Mouse (Mus musculus): Measurements from ENCODE around the gene Bag2. TPM values are rescaled to one million over a fixed set of nuclear protein-coding genes. Genes with fewer than 3 reads are reported as not detected.

Bag2 gene
- polyA plus RNA-seq (2014; fragmentation: Nextera tagmentation; extraction: Ambion mirVana) = 85.3 and 91.7 TPM in 2 replicates

DNA sequence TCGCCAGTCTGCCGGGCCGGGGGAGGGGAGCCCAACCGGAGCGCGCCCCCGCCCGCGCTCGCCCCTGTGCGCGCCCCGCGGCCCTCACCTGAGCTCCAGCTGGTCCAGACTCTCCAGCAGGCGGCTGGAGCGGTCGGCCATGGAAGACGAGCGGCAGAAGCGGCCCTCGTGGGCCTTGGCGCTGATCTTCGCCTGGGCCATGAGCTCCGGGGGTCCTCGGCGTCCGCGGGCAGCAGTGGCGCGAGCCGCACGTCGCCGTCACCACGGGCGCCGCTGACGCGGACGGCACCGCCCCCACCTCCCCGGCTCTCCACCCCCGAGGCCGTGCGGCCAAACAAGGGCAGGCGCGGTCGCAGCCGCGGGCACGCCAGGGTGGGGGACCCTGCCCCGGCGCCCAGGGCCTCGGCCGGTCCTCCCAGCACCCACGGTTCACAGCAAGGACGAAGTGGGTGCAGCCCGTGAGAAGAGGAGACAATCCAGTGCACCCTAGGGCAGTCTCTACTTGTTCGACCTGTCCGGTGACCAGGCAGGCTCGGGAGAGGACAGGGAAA lies at the start of gene Bag2:
Bag2 (minus strand) TSS at position 305 of the 551 bp plus-strand sequence.
- Histone ChIP-seq H3K27me3 (ENCODE audit: control insufficient read depth, insufficient read depth, low read length) (no peaks in the 10 kb centered on the region), H3K9ac (ENCODE audit: low read length) (peak within 1 kb of the TSS; percentile 89), H3K4me3 (ENCODE audit: control insufficient read depth in 1 of 2, insufficient read depth in 1 of 2, low read depth in 1 of 2, low read length in 2 of 2) (peak within 1 kb of the TSS; percentile 71 to 79), H3K4me1 (ENCODE audit: control insufficient read depth in 2 of 2, insufficient read depth in 2 of 2, low read length in 2 of 2) (peaks cover 7 to 35% of the 10 kb centered on the region in 2 experiments; a peak in 3 of 4 replicates), H3K27ac (replicated peaks in 1 of 2; ENCODE audit: control insufficient read depth in 1 of 2, insufficient read depth in 1 of 2, low read depth in 2 of 2, low read length in 2 of 2) (peak within 1 kb of the TSS; percentile 72 to 73), H3K9me3 (ENCODE audit: control insufficient read depth, low read length) (no peaks in the 10 kb centered on the region), H3K36me3 (ENCODE audit: control insufficient read depth, insufficient read depth, low read length) (peaks cover 24% of the 10 kb centered on the region), H3K4me2 (ENCODE audit: low read length) (peak within 1 kb of the TSS; percentile 70)
- ATAC-seq (ENCODE audit: insufficient number of reproducible peaks, insufficient read depth, low FRiP score, low read depth) = peak; percentile 87
- under 1% methylated on average over 47 of the region's 61 CpGs for WGBS

DNA sequence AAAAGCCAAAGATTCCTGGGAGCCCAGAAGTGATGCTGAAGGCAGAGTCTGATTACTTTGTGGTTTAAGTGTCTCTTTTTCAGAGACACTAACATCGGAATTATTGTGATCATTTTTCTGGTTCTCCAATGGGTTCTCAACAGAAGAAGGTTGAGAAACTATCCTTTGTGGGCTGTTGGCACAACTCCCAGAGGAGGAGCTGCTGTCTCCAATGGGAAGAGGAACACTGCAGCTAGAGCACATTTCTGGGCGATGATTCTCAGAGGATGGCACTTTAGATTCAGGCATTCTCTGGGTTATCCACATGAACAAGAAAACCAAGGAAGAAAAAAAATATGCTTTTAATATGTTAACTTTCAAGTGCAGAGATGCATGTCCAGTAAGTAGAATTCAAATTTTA lies 45.7 kb upstream of the Bag2 start:
- ATAC-seq (ENCODE audit: insufficient number of reproducible peaks, insufficient read depth, low FRiP score, low read depth) = no peak
- H3K4me3 ChIP-seq (ENCODE audit: control insufficient read depth in 1 of 2, insufficient read depth in 1 of 2, low read depth in 1 of 2, low read length in 2 of 2) = no peak overlapping the region
- H3K36me3 ChIP-seq (ENCODE audit: control insufficient read depth, insufficient read depth, low read length) = peaks cover 83% of the 10 kb centered on the region
- H3K4me2 ChIP-seq (ENCODE audit: low read length) = no peak overlapping the region
- H3K4me1 ChIP-seq (ENCODE audit: control insufficient read depth in 2 of 2, insufficient read depth in 2 of 2, low read length in 2 of 2) = no peaks in the 10 kb centered on the region
- 92% methylated on average over 2 of the region's 2 CpGs for WGBS
- H3K9me3 ChIP-seq (ENCODE audit: control insufficient read depth, low read length) = 0 out of 2 replicates have a peak, but pooled peaks cover 2% of the 10 kb centered on the region
- H3K27me3 ChIP-seq (ENCODE audit: control insufficient read depth, insufficient read depth, low read length) = no peaks in the 10 kb centered on the region
- no peak overlapping the region for H3K27ac ChIP-seq (replicated peaks in 1 of 2; ENCODE audit: control insufficient read depth in 1 of 2, insufficient read depth in 1 of 2, low read depth in 2 of 2, low read length in 2 of 2)
- no peak overlapping the region for H3K9ac ChIP-seq (ENCODE audit: low read length)

DNA sequence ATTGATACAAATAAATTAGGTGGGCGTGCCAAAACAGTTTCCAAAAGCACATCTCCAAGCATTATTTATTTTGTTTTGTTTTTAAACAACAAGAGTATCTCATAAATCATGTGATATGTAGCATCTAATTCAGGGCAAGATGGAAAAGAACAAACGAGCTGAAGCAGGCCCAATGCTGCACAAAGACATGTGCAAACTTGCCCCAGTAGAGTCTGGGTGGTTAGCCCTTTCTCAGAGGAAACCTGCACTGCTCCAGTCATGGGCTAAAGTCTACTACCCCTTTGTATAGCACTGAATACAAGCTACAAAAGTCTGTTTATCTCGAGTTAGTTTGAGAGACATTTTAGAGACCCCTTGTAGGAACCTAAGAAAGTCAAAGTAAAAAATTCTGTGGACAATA lies 42.0 kb upstream of the Bag2 start:
- Histone ChIP-seq H3K4me2 (ENCODE audit: low read length) (no peak overlapping the region), H3K27ac (replicated peaks in 1 of 2; ENCODE audit: control insufficient read depth in 1 of 2, insufficient read depth in 1 of 2, low read depth in 2 of 2, low read length in 2 of 2) (no peak overlapping the region), H3K36me3 (ENCODE audit: control insufficient read depth, insufficient read depth, low read length) (peaks cover 69% of the 10 kb centered on the region), H3K9ac (ENCODE audit: low read length) (no peak overlapping the region), H3K4me3 (ENCODE audit: control insufficient read depth in 1 of 2, insufficient read depth in 1 of 2, low read depth in 1 of 2, low read length in 2 of 2) (no peak overlapping the region), H3K9me3 (ENCODE audit: control insufficient read depth, low read length) (no peaks in the 10 kb centered on the region), H3K4me1 (ENCODE audit: control insufficient read depth in 2 of 2, insufficient read depth in 2 of 2, low read length in 2 of 2) (no peaks in the 10 kb centered on the region), H3K27me3 (ENCODE audit: control insufficient read depth, insufficient read depth, low read length) (no peaks in the 10 kb centered on the region)
- WGBS = 76% methylated on average over 3 of the region's 3 CpGs
- ATAC-seq (ENCODE audit: insufficient number of reproducible peaks, insufficient read depth, low FRiP score, low read depth) = no peak

DNA sequence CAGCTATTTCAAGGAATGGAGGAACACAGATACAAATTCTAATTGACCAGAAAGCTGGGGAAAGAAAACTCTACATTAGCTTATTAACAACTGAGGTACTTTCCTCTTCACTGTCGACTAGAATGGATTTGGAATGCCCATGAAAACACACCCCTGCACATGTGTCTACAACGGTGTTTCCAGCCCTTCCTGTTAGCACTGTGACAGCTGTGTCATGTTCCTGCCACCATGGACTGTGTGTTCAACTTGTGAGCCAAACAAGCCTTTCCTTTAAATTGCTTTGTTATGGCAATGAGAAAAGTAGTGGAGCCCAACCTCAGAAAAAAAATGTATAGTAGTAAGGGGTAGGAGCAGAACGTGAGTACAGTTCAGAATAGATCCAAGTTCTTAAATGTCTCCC lies 30.9 kb upstream of the Bag2 start:
- WGBS = 46% methylated on average over 3 of the region's 3 CpGs
- no peak overlapping the region for H3K4me2 ChIP-seq (ENCODE audit: low read length)
- H3K4me1 ChIP-seq (ENCODE audit: control insufficient read depth in 2 of 2, insufficient read depth in 2 of 2, low read length in 2 of 2) = peaks cover 0 to 8% of the 10 kb centered on the region in 2 experiments; a peak in 1 of 4 replicates
- no peaks in the 10 kb centered on the region for H3K27me3 ChIP-seq (ENCODE audit: control insufficient read depth, insufficient read depth, low read length)
- H3K9ac ChIP-seq (ENCODE audit: low read length) = no peak overlapping the region
- ATAC-seq (ENCODE audit: insufficient number of reproducible peaks, insufficient read depth, low FRiP score, low read depth) = no peak
- no peak overlapping the region for H3K4me3 ChIP-seq (ENCODE audit: control insufficient read depth in 1 of 2, insufficient read depth in 1 of 2, low read depth in 1 of 2, low read length in 2 of 2)
- H3K27ac ChIP-seq (replicated peaks in 1 of 2; ENCODE audit: control insufficient read depth in 1 of 2, insufficient read depth in 1 of 2, low read depth in 2 of 2, low read length in 2 of 2) = no peak overlapping the region
- H3K9me3 ChIP-seq (ENCODE audit: control insufficient read depth, low read length) = no peaks in the 10 kb centered on the region
- H3K36me3 ChIP-seq (ENCODE audit: control insufficient read depth, insufficient read depth, low read length) = peaks cover 16% of the 10 kb centered on the region

DNA sequence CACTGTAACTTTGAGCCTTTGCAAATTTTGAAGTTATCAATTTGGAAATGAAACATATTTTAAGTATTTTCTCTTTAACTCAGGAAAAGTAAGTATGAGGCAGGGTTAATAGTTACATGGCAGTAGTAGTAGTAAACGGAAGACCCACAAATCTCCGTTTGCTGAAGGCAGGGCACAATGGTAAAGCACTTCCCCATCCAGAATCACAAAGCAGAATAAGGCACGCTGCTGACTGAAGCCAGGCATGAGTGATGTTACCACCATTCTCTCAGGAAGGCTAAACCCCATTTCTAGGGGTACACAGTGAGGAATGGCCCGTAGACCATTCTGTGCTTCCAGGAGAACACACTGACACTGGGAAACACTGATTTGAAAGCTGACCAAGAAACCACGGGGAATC lies 30.5 kb upstream of the Bag2 start:
- Histone ChIP-seq H3K27ac (replicated peaks in 1 of 2; ENCODE audit: control insufficient read depth in 1 of 2, insufficient read depth in 1 of 2, low read depth in 2 of 2, low read length in 2 of 2) (no peak overlapping the region), H3K36me3 (ENCODE audit: control insufficient read depth, insufficient read depth, low read length) (peaks cover 21% of the 10 kb centered on the region), H3K9me3 (ENCODE audit: control insufficient read depth, low read length) (no peaks in the 10 kb centered on the region), H3K4me3 (ENCODE audit: control insufficient read depth in 1 of 2, insufficient read depth in 1 of 2, low read depth in 1 of 2, low read length in 2 of 2) (no peak overlapping the region), H3K27me3 (ENCODE audit: control insufficient read depth, insufficient read depth, low read length) (no peaks in the 10 kb centered on the region), H3K4me1 (ENCODE audit: control insufficient read depth in 2 of 2, insufficient read depth in 2 of 2, low read length in 2 of 2) (0 out of 4 replicates have a peak, but pooled peaks cover 0 to 5% of the 10 kb centered on the region in 2 experiments), H3K9ac (ENCODE audit: low read length) (no peak overlapping the region), H3K4me2 (ENCODE audit: low read length) (no peak overlapping the region)
- 80% methylated on average over 5 of the region's 5 CpGs for WGBS
- no peak for ATAC-seq (ENCODE audit: insufficient number of reproducible peaks, insufficient read depth, low FRiP score, low read depth)

DNA sequence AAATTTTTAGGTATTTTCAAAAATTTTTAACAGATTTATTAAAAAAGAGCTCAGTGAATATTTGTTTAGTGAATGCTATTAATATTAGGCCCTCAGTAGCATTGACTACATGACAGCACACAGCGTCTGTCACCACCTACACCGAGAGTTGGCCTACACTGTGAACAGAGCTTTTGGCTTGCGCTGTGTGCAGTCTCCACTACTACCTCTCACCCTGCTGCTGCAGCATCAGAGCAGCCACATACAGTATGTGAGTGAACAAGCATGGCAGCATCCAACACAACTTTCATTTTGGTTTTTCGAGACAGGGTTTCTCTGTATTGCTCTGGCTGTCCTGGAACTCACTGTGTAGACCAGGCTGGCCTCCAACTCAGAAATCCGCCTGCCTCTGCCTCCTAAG lies 27.0 kb upstream of the Bag2 start:
- Histone ChIP-seq H3K9me3 (ENCODE audit: control insufficient read depth, low read length) (no peaks in the 10 kb centered on the region), H3K27me3 (ENCODE audit: control insufficient read depth, insufficient read depth, low read length) (no peaks in the 10 kb centered on the region), H3K27ac (replicated peaks in 1 of 2; ENCODE audit: control insufficient read depth in 1 of 2, insufficient read depth in 1 of 2, low read depth in 2 of 2, low read length in 2 of 2) (no peak overlapping the region), H3K4me2 (ENCODE audit: low read length) (no peak overlapping the region), H3K9ac (ENCODE audit: low read length) (no peak overlapping the region), H3K36me3 (ENCODE audit: control insufficient read depth, insufficient read depth, low read length) (peaks cover 21% of the 10 kb centered on the region), H3K4me3 (ENCODE audit: control insufficient read depth in 1 of 2, insufficient read depth in 1 of 2, low read depth in 1 of 2, low read length in 2 of 2) (no peak overlapping the region), H3K4me1 (ENCODE audit: control insufficient read depth in 2 of 2, insufficient read depth in 2 of 2, low read length in 2 of 2) (no peaks in the 10 kb centered on the region)
- WGBS = 88% methylated on average over 5 of the region's 5 CpGs
- no peak for ATAC-seq (ENCODE audit: insufficient number of reproducible peaks, insufficient read depth, low FRiP score, low read depth)

DNA sequence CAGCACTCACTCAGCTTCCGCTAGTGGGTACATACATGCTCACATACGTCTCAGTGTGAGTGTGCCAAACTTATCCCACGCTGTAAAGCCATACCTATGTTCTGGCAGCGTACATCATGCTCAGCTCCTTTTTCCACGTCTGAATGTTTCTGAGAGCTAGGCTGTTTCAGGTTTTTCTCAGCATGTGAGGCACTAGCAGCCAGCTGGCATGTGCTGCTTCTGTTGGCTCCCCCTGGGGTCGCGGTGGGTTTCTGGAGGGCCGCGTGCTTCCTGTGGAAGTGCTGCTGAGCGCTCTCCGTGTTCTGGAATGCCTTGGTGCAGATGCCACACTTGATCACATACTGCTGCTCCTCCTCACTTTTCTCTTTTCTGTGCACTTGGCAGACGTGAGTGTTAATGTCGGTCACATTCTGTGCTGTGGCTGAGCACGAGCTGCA lies 18.6 kb upstream of the Bag2 start:
- Histone ChIP-seq H3K27ac (replicated peaks in 1 of 2; ENCODE audit: control insufficient read depth in 1 of 2, insufficient read depth in 1 of 2, low read depth in 2 of 2, low read length in 2 of 2) (no peak overlapping the region), H3K9ac (ENCODE audit: low read length) (no peak overlapping the region), H3K4me1 (ENCODE audit: control insufficient read depth in 2 of 2, insufficient read depth in 2 of 2, low read length in 2 of 2) (no peaks in the 10 kb centered on the region), H3K27me3 (ENCODE audit: control insufficient read depth, insufficient read depth, low read length) (no peaks in the 10 kb centered on the region), H3K4me3 (ENCODE audit: control insufficient read depth in 1 of 2, insufficient read depth in 1 of 2, low read depth in 1 of 2, low read length in 2 of 2) (no peak overlapping the region), H3K36me3 (ENCODE audit: control insufficient read depth, insufficient read depth, low read length) (peaks cover 61% of the 10 kb centered on the region), H3K4me2 (ENCODE audit: low read length) (no peak overlapping the region), H3K9me3 (ENCODE audit: control insufficient read depth, low read length) (no peaks in the 10 kb centered on the region)
- no peak for ATAC-seq (ENCODE audit: insufficient number of reproducible peaks, insufficient read depth, low FRiP score, low read depth)
- 81% methylated on average over 14 of the region's 14 CpGs for WGBS

DNA sequence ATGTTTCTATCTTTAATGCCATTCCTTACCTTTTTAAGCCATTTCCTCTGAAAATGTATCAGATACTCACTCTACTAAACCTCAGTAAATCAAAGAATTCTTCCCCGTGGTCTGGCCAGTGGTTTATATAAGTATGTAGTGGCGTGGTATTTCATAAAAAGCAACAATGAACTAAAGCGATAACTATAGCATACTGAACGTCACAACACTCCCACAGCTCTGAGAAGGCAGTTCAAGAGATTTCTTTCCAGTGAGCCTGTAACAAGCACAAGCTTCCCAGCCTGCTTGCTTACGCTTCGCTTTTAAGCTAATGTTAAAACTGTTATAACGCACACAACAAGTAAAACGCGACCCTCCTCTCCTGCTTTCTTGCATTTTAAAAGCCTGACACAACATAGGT lies 14.5 kb upstream of the Bag2 start:
- Histone ChIP-seq H3K27me3 (ENCODE audit: control insufficient read depth, insufficient read depth, low read length) (no peaks in the 10 kb centered on the region), H3K9me3 (ENCODE audit: control insufficient read depth, low read length) (no peaks in the 10 kb centered on the region), H3K36me3 (ENCODE audit: control insufficient read depth, insufficient read depth, low read length) (peaks cover 78% of the 10 kb centered on the region), H3K9ac (ENCODE audit: low read length) (no peak overlapping the region), H3K4me3 (ENCODE audit: control insufficient read depth in 1 of 2, insufficient read depth in 1 of 2, low read depth in 1 of 2, low read length in 2 of 2) (no peak overlapping the region), H3K27ac (replicated peaks in 1 of 2; ENCODE audit: control insufficient read depth in 1 of 2, insufficient read depth in 1 of 2, low read depth in 2 of 2, low read length in 2 of 2) (no peak overlapping the region), H3K4me1 (ENCODE audit: control insufficient read depth in 2 of 2, insufficient read depth in 2 of 2, low read length in 2 of 2) (no peaks in the 10 kb centered on the region), H3K4me2 (ENCODE audit: low read length) (no peak overlapping the region)
- 93% methylated on average over 9 of the region's 9 CpGs for WGBS
- no peak for ATAC-seq (ENCODE audit: insufficient number of reproducible peaks, insufficient read depth, low FRiP score, low read depth)

All from heart, embryonic 14.5 days (tissue).